Mouse (Mus musculus): ENCODE data around the gene Gm10644.

- TF ChIP-seq CTCF (IDR thresholded peaks at IDR 0.05; ENCODE audit: low read depth, low read length) (no peak), POLR2A (IDR thresholded peaks at IDR 0.05; ENCODE audit: borderline replicate concordance, low read depth, low read length) (no peak)
These were observed 16.7 kb downstream of the Gm10644 start for GRCm38 (mm10) chr8:83938330-83938729.
